Mouse (Mus musculus) right cerebral cortex, postnatal 36 days (tissue): ENCODE results near the gene Klf11.

ENCODE experiments used
- DNase-seq, 2 experiments: peaks; one replicate each; pipeline ENCODE4 v3.0.0; 2022; ENCODE audit warnings: low spot score in 2 of 2, mixed read lengths in 1 of 2

The Klf11 gene

GRCm38 (mm10) chr12:24703013-24703412 lies 51.9 kb downstream of the Klf11 start:
- no peak for DNase-seq

- DNase-seq: no peak
Measured at GRCm38 (mm10) chr12:24705502-24706263, 54.6 kb downstream of the Klf11 start.

- no peak for DNase-seq
Measured at GRCm38 (mm10) chr12:24706764-24707479, 55.8 kb downstream of the Klf11 start.

GRCm38 (mm10) chr12:24707480-24707802 lies 56.4 kb downstream of the Klf11 start:
- DNase-seq: no peak

GRCm38 (mm10) chr12:24707954-24708823 lies 57.1 kb downstream of the Klf11 start, which contains the start of gene Rrm2:
Rrm2 (plus strand) TSS chr12:24708241.
- DNase-seq: peak; percentile 81 to 82

- DNase-seq: no peak
Measured at GRCm38 (mm10) chr12:24708824-24709218, 57.7 kb downstream of the Klf11 start.

- DNase-seq: no peak
Measured at GRCm38 (mm10) chr12:24709409-24709808, 58.3 kb downstream of the Klf11 start.

GRCm38 (mm10) chr12:24709831-24710508 lies 58.9 kb downstream of the Klf11 start:
- DNase-seq: peak in 1 of 2 experiments; percentile 37

GRCm38 (mm10) chr12:24710672-24711071 lies 59.6 kb downstream of the Klf11 start:
- no peak for DNase-seq
